11 mouse cellular contexts compared by ENCODE assay signal in the genomic region with DNA sequence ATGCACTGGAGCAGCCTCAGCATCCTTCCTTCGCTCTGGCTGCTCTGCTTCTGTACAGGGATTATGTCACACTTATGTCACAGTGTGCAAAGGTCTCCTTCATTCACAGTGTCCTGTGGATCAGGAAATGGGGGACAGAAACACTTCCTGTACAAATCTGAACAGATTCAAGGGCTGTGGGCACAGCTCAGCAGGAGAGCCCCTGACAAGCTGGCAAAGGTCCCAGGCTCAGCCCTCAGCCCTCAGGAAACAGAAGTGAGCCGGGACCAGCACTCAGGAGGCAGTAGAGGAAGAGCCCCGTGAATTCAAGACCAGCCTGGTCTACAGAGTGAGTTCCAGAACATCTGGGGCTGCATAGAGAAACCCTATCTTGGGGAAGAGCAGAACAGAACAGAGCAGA. TPM values are rescaled to one million over a fixed set of nuclear protein-coding genes. Genes with fewer than 3 reads are reported as not detected.
DNase-seq lines count a peak whose midpoint lies in the region; ATAC-seq and TF ChIP-seq lines count a peak whose summit lies in the region.
"Had no signal": no experiment of that assay in that cellular context is flagged by ENCODE, and none has a peak within 500 bp of the region (broad histone marks: within the 10 kb centered on the region; RNA-seq: fewer than 3 reads in every experiment).

No protein-coding gene starts in this region.

- no peak overlapping the region for H3K9ac ChIP-seq in liver, embryonic 16.5 days (ENCODE audit: low read depth, low read length)
- no peak overlapping the region for H3K9ac ChIP-seq in liver, embryonic 11.5 days (ENCODE audit: low read depth, low read length)
- H3K9ac ChIP-seq: intestine, embryonic 15.5 days had no signal

- TF ChIP-seq CTCF in cerebellum, adult 2 months (IDR thresholded peaks at IDR 0.05; ENCODE audit: borderline replicate concordance, insufficient read depth, low read depth, low read length), result no peak
- TF ChIP-seq CTCF in thymus, adult 2 months (IDR thresholded peaks at IDR 0.05; ENCODE audit: borderline replicate concordance, control insufficient read depth, extremely low read depth, insufficient read depth, low read length, poor library complexity), result no peak

- no peaks in the 10 kb centered on the region for H3K4me1 ChIP-seq in cerebellum, adult 2 months (ENCODE audit: control insufficient read depth, insufficient read depth, low read length)
- peaks cover 7% of the 10 kb centered on the region; the same call in 1 of the 2 replicates for H3K4me1 ChIP-seq in liver, embryonic 16.5 days (ENCODE audit: control insufficient read depth, low read depth, low read length)
- peaks cover 18% of the 10 kb centered on the region for H3K4me1 ChIP-seq in liver, embryonic 11.5 days (replicated peaks; ENCODE audit: control insufficient read depth, insufficient read depth, low read length)
- peaks cover 40% of the 10 kb centered on the region for H3K4me1 ChIP-seq in thymus, adult 2 months (replicated peaks; ENCODE audit: control insufficient read depth, insufficient read depth, low read length)
- H3K4me1 ChIP-seq: intestine, embryonic 15.5 days had no signal

- H3K27me3 ChIP-seq in cerebellum, adult 2 months (ENCODE audit: control insufficient read depth, insufficient read depth, low read length), result no peaks in the 10 kb centered on the region
- H3K27me3 ChIP-seq in liver, embryonic 16.5 days (ENCODE audit: control insufficient read depth, insufficient read depth, low read depth, low read length), result no peaks in the 10 kb centered on the region
- no peaks in the 10 kb centered on the region for H3K27me3 ChIP-seq in liver, embryonic 11.5 days (replicated peaks; ENCODE audit: control insufficient read depth, insufficient read depth, low read length)
- no peaks in the 10 kb centered on the region for H3K27me3 ChIP-seq in thymus, adult 2 months (ENCODE audit: control insufficient read depth, insufficient read depth, low read length)
- H3K27me3 ChIP-seq: intestine, embryonic 15.5 days had no signal

- 19% methylated on average over 3 of the region's 3 CpGs for WGBS in cerebellum, adult 2 months
- WGBS in liver, embryonic 16.5 days (ENCODE audit: insufficient replicate concordance), result 15% methylated on average over 3 of the region's 3 CpGs
- WGBS in liver, embryonic 11.5 days, result 31% methylated on average over 3 of the region's 3 CpGs
- WGBS in thymus, adult 2 months, result 21% methylated on average over 3 of the region's 3 CpGs

- peak; percentile 48; the same call in 1 of the 2 replicates for ATAC-seq in liver, embryonic 16.5 days (ENCODE audit: low read depth)
- ATAC-seq in liver, embryonic 11.5 days (replicated peaks; ENCODE audit: low FRiP score), result no peak
- ATAC-seq in erythroid progenitor cell, adult 5-6 weeks (replicated peaks; ENCODE audit: low FRiP score, poor library complexity, severe bottlenecking), result no peak
- ATAC-seq: activated CD4-positive, CD25-positive, alpha-beta regulatory T cell, adult 4 months; intestine, embryonic 15.5 days had no signal

- no peak overlapping the region for H3K4me3 ChIP-seq in cerebellum, adult 2 months (replicated peaks; ENCODE audit: insufficient read depth, low read depth, low read length)
- H3K4me3 ChIP-seq in liver, embryonic 16.5 days (ENCODE audit: low read depth, low read length), result no peak overlapping the region
- no peak overlapping the region for H3K4me3 ChIP-seq in liver, embryonic 11.5 days (ENCODE audit: low read depth, low read length)
- H3K4me3 ChIP-seq in thymus, adult 2 months (ENCODE audit: control insufficient read depth, insufficient read depth, low read length), result no peak overlapping the region
- H3K4me3 ChIP-seq: intestine, embryonic 15.5 days had no signal

- no peak for TF ChIP-seq POLR2A in cerebellum, adult 2 months (IDR thresholded peaks at IDR 0.05; ENCODE audit: borderline replicate concordance, insufficient read depth, low read length)
- TF ChIP-seq POLR2A in thymus, adult 2 months (IDR thresholded peaks at IDR 0.05; ENCODE audit: control insufficient read depth, extremely low read depth, insufficient read depth, low read length, poor library complexity), result no peak

- no peaks in the 10 kb centered on the region for H3K36me3 ChIP-seq in liver, embryonic 16.5 days (ENCODE audit: control insufficient read depth, insufficient read depth)
- no peaks in the 10 kb centered on the region for H3K36me3 ChIP-seq in liver, embryonic 11.5 days (ENCODE audit: control insufficient read depth, insufficient read depth, low read length)
- no peaks in the 10 kb centered on the region for H3K36me3 ChIP-seq in thymus, adult 2 months (ENCODE audit: control insufficient read depth, insufficient read depth, low read length)
- H3K36me3 ChIP-seq: intestine, embryonic 15.5 days had no signal

- no peaks in the 10 kb centered on the region for H3K9me3 ChIP-seq in liver, embryonic 16.5 days (replicated peaks; ENCODE audit: control insufficient read depth, low read length)
- H3K9me3 ChIP-seq in liver, embryonic 11.5 days (ENCODE audit: control insufficient read depth, low read length), result no peaks in the 10 kb centered on the region
- H3K9me3 ChIP-seq: intestine, embryonic 15.5 days had no signal

- DNase-seq in cerebellum, postnatal 14 days, result peak; percentile 45 to 61
- no peak for DNase-seq in cerebellum, adult 2 months
- no peak for DNase-seq in liver, embryonic 11.5 days (ENCODE audit: low spot score)
- DNase-seq in heart, postnatal 4 days, result peak; percentile 71
- DNase-seq in lung, postnatal 10 days, result peak; percentile 72
- DNase-seq in thymus, adult 2 months, result no peak
- DNase-seq: B cell, adult 2 months had no signal

- H3K27ac ChIP-seq in cerebellum, adult 2 months (ENCODE audit: insufficient read depth, low read length), result no peak overlapping the region
- H3K27ac ChIP-seq in liver, embryonic 16.5 days (ENCODE audit: low read length), result no peak overlapping the region
- no peak overlapping the region for H3K27ac ChIP-seq in liver, embryonic 11.5 days (ENCODE audit: low read depth, low read length)
- no peak overlapping the region for H3K27ac ChIP-seq in thymus, adult 2 months (ENCODE audit: control insufficient read depth, insufficient read depth, low read length)
- H3K27ac ChIP-seq: intestine, embryonic 15.5 days had no signal

- H3K4me2 ChIP-seq in liver, embryonic 16.5 days (ENCODE audit: low read depth, low read length), result no peak overlapping the region
- H3K4me2 ChIP-seq in liver, embryonic 11.5 days, result no peak overlapping the region
- H3K4me2 ChIP-seq: intestine, embryonic 15.5 days had no signal

RNA-seq across cellular contexts. Expression of a gene that starts 23.4 kb away (rescaled TPM):
- 3.9 TPM in 2 replicates for polyA plus RNA-seq in cerebellum, adult 2 months (2012; rRNA removed)
- 5.8 and 6.0 TPM in 2 replicates for polyA plus RNA-seq in liver, embryonic 16.5 days (2015; fragmentation: Nextera tagmentation; extraction: Ambion mirVana)
- 20.8 TPM in 2 replicates for polyA plus RNA-seq in liver, embryonic 11.5 days (2014; fragmentation: Nextera tagmentation; extraction: Ambion mirVana)
- 10 to 100 TPM; 34.9 to 36.3 TPM for total RNA-seq in heart, postnatal 4 days (2021)
- 32.8 and 36.5 TPM in 2 replicates for total RNA-seq in erythroid progenitor cell, adult 5-6 weeks (2015; ENCODE audit: low replicate concordance)
- total RNA-seq in erythroid progenitor cell, adult 5-6 weeks (2017; ENCODE audit: low replicate concordance), result 19.9 and 23.5 TPM in 2 replicates
- 13.6 and 19.8 TPM in 2 replicates for polyA plus RNA-seq in thymus, adult 2 months (2012; rRNA removed)

RNA-seq across cellular contexts. Expression of a gene that starts 37.2 kb away (rescaled TPM):
- 6.3 and 7.1 TPM in 2 replicates for polyA plus RNA-seq in cerebellum, adult 2 months (2012; rRNA removed)
- polyA plus RNA-seq in liver, embryonic 16.5 days (2015; fragmentation: Nextera tagmentation; extraction: Ambion mirVana), result 1.8 and 2.0 TPM in 2 replicates
- polyA plus RNA-seq in liver, embryonic 11.5 days (2014; fragmentation: Nextera tagmentation; extraction: Ambion mirVana), result 5.3 and 5.5 TPM in 2 replicates
- 10 to 100 TPM; 65.3 to 68.2 TPM for total RNA-seq in heart, postnatal 4 days (2021)
- total RNA-seq in erythroid progenitor cell, adult 5-6 weeks (2015; ENCODE audit: low replicate concordance), result 5.4 and 13.3 TPM in 2 replicates
- 2.9 and 5.5 TPM in 2 replicates for total RNA-seq in erythroid progenitor cell, adult 5-6 weeks (2017; ENCODE audit: low replicate concordance)
- polyA plus RNA-seq in thymus, adult 2 months (2012; rRNA removed), result 62.1 and 86.9 TPM in 2 replicates

RNA-seq across cellular contexts. Expression of a gene that starts 41.8 kb away (rescaled TPM):
- polyA plus RNA-seq in cerebellum, adult 2 months (2012; rRNA removed), result 109 and 112 TPM in 2 replicates
- polyA plus RNA-seq in liver, embryonic 16.5 days (2015; fragmentation: Nextera tagmentation; extraction: Ambion mirVana), result 53.6 and 54.3 TPM in 2 replicates
- polyA plus RNA-seq in liver, embryonic 11.5 days (2014; fragmentation: Nextera tagmentation; extraction: Ambion mirVana), result 111 and 119 TPM in 2 replicates
- total RNA-seq in heart, postnatal 4 days (2021), result 10 to 100 TPM; 66.5 to 71.7 TPM
- total RNA-seq in erythroid progenitor cell, adult 5-6 weeks (2015; ENCODE audit: low replicate concordance), result 52.8 and 56.6 TPM in 2 replicates
- 27.6 and 47.7 TPM in 2 replicates for total RNA-seq in erythroid progenitor cell, adult 5-6 weeks (2017; ENCODE audit: low replicate concordance)
- polyA plus RNA-seq in thymus, adult 2 months (2012; rRNA removed), result 167 and 183 TPM in 2 replicates

Comparison
In these comparisons a context has a peak if more than half of its experiments do, and no peak if none do; other contexts are left out.
1. DNase-seq: peak in cerebellum, postnatal 14 days (2 of 2), heart, postnatal 4 days (single experiment) and lung, postnatal 10 days (single experiment); none in cerebellum, adult 2 months (0 of 2), liver, embryonic 11.5 days (single experiment) and thymus, adult 2 months (single experiment).